Mouse (Mus musculus) hematopoietic stem cell, adult 5-6 weeks (primary cell): ENCODE measurements around the gene Csnk1e. TPM values are rescaled to one million over a fixed set of nuclear protein-coding genes. Genes with fewer than 3 reads are reported as not detected.
"Not testable (repeated sequence)": the region's sequence is repeated elsewhere in the genome, so short reads cannot be mapped to it uniquely, and the experiment has no call there.

ENCODE experiments used
- ATAC-seq, 2 experiments: fragments of 125-278 bp in 1 of 2; replicated peaks in 1 of 2; 2 replicates each; pipeline ENCODE4 v1.8.0; 2016 to 2017; ENCODE audit warnings: inconsistent platforms in 2 of 2, mild to moderate bottlenecking in 2 of 2, moderate number of reproducible peaks in 2 of 2, low read depth in 1 of 2, moderate TSS enrichment in 1 of 2; ENCODE audit not compliant: low FRiP score in 2 of 2, poor library complexity in 2 of 2, severe bottlenecking in 2 of 2, insufficient read depth in 1 of 2, low TSS enrichment in 1 of 2
- total RNA-seq: library from RNA; stranded (forward); fragments of 172-1452, 232-1000 nt; gene quantifications from 2 replicates; pipeline ENCODE4 v1.2.3, GENCODE M21; 2017

Gene Csnk1e
- 55.3 and 55.5 TPM in 2 replicates for total RNA-seq

- ATAC-seq, result peak; percentile 55 to 69
Observed at GRCm38 (mm10) chr15:79455106-79455810, at the start of gene Csnk1e. TSS of gene Csnk1e (minus strand) at chr15:79455566.

DNA sequence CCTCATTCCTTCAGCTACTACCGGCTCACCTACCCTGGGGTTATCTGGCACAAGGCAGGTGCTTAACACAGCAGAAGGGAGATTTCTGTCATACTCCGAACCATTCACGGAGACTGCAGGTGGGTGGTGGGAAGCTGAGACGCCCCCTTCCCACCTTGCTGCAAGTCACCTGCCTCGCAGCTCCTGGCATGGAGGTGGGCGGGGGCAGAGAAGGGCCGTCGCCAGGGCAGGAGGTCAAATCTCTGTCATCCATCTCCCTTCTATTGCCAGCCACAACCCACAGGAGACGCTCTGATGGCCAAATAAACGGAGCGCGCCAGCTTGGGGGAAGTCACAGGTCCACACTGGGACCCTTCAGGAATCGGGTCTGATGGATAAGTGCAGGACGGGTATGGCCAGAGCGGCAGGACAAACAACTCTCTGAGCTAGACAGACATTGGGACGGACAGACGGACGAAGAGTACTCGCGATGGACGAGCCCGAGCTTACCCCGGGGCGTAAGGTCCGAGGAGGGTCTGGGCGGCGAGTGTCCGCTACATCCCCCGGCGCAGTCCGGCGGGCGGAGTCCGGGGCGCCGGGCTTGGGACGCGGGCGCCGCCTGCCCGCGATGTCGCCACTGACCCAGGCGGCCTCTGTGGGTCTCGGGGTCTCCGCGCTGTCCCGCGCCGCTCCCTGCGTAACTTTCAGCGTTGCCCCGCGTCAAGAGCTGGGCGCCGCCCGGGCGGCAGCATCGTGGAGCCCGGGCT, 49.5 kb upstream of the Csnk1e start, which contains the start of gene Kcnj4:
Kcnj4 (minus strand) TSS at position 535 of the 746 bp plus-strand sequence.
- ATAC-seq, result no peak

GRCm38 (mm10) chr15:79503438-79503837, 48.1 kb upstream of the Csnk1e start:
- no peak for ATAC-seq

DNA sequence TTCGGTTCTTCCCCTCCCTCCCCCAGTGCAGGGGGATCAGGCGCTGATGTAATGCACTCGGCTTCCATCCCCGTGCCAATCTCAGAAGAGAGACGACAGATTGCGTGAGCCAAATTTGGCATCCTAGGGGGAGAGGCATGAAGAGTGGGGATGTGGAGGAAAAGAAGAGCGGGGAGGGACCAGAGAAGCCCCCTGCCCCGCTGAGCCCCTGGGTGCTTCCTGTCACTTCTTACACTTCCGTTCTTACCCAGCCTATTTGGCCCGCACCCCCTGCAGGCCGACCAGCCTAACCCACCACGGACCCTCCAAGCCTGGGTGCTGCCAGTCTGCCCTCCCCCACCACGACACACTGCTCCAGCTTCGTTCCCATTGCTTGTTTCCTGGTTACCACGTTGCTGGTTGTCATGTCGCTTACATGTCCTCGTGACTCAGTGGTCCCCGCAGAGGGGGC, 47.5 kb upstream of the Csnk1e start:
- ATAC-seq, result no peak

GRCm38 (mm10) chr15:79500110-79500509, 44.7 kb upstream of the Csnk1e start:
- no peak for ATAC-seq

DNA sequence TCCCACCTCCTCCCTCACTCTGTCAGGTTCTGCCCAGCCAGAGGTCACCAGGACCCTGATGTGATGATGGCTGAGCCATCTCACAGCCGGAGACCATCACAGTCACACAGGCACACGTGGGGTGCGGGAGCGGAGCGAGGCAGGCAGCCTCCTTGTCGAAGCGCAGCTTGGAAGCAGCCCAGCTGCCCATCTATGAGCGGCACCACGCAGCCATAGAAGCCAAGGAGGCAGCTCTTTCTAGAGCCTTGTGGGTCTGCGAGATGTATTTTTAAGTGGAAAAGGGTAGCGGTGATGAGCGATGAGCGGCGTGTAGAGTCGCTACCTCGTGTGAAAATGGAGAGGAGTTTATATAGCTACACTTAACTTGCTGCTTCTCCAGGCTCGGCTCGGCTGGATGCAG, 38.2 kb upstream of the Csnk1e start:
- ATAC-seq, result peak in 1 of 2 experiments; percentile 19; a peak in 1 of 4 replicates

DNA sequence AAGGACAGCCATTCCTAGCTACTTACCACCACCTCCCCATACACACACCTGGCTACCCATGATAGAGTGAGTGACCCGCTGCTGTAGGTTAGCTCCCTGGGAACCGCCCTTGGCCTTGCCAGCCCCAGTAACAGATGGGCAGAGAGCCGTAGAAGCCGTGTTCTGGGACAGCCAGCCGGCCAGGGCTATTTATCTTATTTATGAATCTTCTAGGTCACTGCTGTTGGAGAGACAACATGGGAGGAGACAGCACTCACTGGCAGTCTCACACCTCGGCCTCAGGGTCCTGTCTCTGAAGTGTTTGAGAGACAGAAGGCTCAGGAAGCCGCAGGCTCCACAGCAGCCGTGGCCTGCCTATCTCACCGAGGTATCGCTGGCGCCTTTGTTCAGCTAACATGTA, 34.1 kb upstream of the Csnk1e start:
- no peak for ATAC-seq

DNA sequence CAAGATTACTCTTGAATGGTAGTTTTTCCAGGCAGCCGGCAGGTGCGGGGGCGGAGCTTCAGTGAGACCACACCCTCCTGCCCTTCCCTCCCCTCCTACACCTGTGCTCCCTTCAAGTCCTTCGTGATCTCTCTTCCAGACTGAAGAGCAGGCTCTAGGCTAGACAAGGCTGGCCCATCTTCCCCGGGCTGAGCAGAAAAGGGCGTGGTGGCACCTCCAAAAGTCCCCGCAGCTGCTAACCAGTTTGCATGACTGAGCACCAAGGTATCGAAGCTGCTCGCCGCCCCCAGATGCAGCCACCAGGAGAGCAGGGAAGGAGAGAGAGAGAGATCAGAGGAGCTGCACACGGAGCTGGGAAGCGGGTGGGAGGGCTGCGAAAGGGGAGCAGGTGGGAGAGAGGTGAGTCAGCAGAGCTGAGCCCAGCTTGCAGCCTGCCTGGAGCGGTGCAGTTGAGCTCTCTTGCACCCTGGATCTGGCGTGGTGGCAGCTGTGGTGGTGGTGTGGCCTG, 25.9 kb upstream of the Csnk1e start:
- no peak for ATAC-seq

GRCm38 (mm10) chr15:79477227-79477626, 21.9 kb upstream of the Csnk1e start:
- ATAC-seq, result no peak

DNA sequence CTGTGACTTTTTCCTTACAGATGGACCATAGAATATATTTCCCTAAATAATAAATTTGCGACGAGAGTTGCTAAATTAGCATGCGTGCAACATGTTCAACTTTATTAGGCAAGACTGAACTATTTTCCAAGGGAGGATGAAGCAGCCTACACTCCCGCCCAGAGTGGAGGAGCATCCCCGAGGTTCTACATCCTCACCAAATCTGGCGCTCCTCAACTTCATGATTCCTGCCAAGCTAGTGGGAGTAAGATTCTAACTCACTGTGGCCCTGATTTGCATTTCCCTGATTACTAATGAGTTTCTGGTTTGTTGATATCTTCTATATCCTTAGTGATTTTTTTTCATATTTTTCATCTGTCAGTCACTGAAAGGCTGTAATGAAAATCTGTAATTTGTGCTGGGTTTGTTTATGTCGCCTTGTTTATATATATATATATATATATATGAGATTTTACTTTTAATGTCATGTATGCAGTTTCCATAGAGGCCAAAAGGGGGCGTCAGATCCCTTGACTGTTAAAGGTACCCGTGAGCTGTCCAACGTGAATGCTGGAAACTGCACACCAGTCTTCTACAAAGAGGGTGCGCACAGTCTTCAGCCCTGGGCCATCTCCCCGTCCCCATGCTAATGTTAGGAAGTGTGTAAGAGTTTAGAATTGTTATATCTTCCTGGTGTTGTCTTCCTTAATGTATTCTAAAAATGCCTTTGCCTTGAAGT, 18.4 kb upstream of the Csnk1e start:
- no peak for ATAC-seq

DNA sequence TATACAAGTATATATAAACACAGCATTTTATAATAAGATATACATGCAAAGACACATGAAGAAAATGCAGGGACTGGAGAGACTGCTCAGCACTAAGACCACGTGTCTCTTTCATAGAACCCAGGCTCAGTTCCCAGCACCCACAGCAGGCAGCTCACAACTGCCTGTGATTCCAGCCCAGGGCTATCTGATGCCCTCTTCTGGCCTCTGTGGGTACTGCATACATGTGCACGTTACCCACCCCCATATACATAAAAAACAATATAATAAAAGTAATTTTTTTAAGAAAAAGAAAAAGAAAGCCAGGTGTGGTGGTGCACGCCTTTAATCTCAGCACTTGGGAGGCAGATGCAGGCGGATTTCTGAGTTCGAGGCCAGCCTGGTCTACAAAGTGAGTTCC, 17.7 kb upstream of the Csnk1e start:
- no peak for ATAC-seq

- ATAC-seq, result no peak
Observed at GRCm38 (mm10) chr15:79471095-79471494, 15.7 kb upstream of the Csnk1e start.

- no peak for ATAC-seq
Observed at GRCm38 (mm10) chr15:79470583-79470982, 15.2 kb upstream of the Csnk1e start.

GRCm38 (mm10) chr15:79469577-79469976, 14.2 kb upstream of the Csnk1e start:
- ATAC-seq, result no peak

- peak; percentile 80 to 93 for ATAC-seq
Observed at GRCm38 (mm10) chr15:79466601-79467286, 11.4 kb upstream of the Csnk1e start.

DNA sequence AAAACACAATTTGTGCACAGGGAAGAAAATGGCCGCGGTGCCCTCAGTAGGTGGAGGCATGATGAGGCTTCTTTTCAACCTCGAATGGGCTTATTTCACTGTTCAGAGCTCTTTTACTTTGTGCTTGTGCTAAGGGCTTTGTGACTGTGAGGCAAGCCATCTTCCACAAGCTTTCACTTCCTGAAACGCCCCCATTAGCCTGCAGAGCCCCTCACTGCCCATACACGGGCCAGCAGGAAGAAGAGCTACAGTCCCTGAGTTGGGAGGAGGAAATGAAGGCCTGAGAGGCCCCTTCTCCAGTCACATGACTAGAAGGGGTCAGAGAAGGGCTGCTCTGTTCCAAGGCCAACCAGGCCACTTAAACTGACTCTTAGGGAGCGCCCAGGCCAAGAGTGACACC, 1.2 kb upstream of the Csnk1e start:
- no peak for ATAC-seq

- ATAC-seq, result not testable (repeated sequence)
Observed at GRCm38 (mm10) chr15:79456104-79456503, 738 bp upstream of the Csnk1e start.
